Mouse (Mus musculus): ENCODE results near the gene Acsl6. TPM values are rescaled to one million over a fixed set of nuclear protein-coding genes. Genes with fewer than 3 reads are reported as not detected.
"Not testable (repeated sequence)": the region's sequence is repeated elsewhere in the genome, so short reads cannot be mapped to it uniquely, and the experiment has no call there.

Acsl6 gene
- polyA plus RNA-seq, 1 experiment from 2014 or later = 17.7 TPM

- WGBS = 88% methylated on average over 4 of the region's 4 CpGs
Observed at GRCm38 (mm10) chr11:54398058-54398457, 94.5 kb downstream of the Acsl6 start.

GRCm38 (mm10) chr11:54400803-54401202, 97.2 kb downstream of the Acsl6 start:
- not testable (repeated sequence) for H3K9me3 ChIP-seq (ENCODE audit: control insufficient read depth, low read length); ATAC-seq (ENCODE audit: insufficient read depth, low FRiP score, low TSS enrichment); H3K4me1 ChIP-seq (ENCODE audit: control insufficient read depth, insufficient read depth, low read length); H3K27ac ChIP-seq (ENCODE audit: low read depth, low read length); DNase-seq (ENCODE audit: low spot score); H3K27me3 ChIP-seq (ENCODE audit: control insufficient read depth, insufficient read depth, low read length); H3K4me2 ChIP-seq (ENCODE audit: low read depth); H3K4me3 ChIP-seq (ENCODE audit: low read depth, low read length); H3K9ac ChIP-seq (ENCODE audit: low read length); H3K36me3 ChIP-seq (ENCODE audit: control insufficient read depth, insufficient read depth, low read length)
- 97% methylated on average over 20 of the region's 20 CpGs for WGBS

More at GRCm38 (mm10) chr11:54398058-54398457, 94.5 kb downstream of the Acsl6 start:
- Histone ChIP-seq H3K36me3 (ENCODE audit: control insufficient read depth, insufficient read depth, low read length) (no peaks in the 10 kb centered on the region), H3K4me1 (ENCODE audit: control insufficient read depth, insufficient read depth, low read length) (no peaks in the 10 kb centered on the region), H3K9me3 (ENCODE audit: control insufficient read depth, low read length) (no peaks in the 10 kb centered on the region), H3K4me2 (ENCODE audit: low read depth) (no peak overlapping the region), H3K9ac (ENCODE audit: low read length) (no peak overlapping the region), H3K27me3 (ENCODE audit: control insufficient read depth, insufficient read depth, low read length) (no peaks in the 10 kb centered on the region), H3K27ac (ENCODE audit: low read depth, low read length) (no peak overlapping the region), H3K4me3 (ENCODE audit: low read depth, low read length) (no peak overlapping the region)
- DNase-seq (ENCODE audit: low spot score) = no peak
- no peak for ATAC-seq (ENCODE audit: insufficient read depth, low FRiP score, low TSS enrichment)

GRCm38 (mm10) chr11:54404885-54405284, 101.3 kb downstream of the Acsl6 start:
- Histone ChIP-seq H3K4me3 (ENCODE audit: low read depth, low read length) (no peak overlapping the region), H3K9me3 (ENCODE audit: control insufficient read depth, low read length) (no peaks in the 10 kb centered on the region), H3K4me2 (ENCODE audit: low read depth) (no peak overlapping the region), H3K27ac (ENCODE audit: low read depth, low read length) (no peak overlapping the region), H3K27me3 (ENCODE audit: control insufficient read depth, insufficient read depth, low read length) (no peaks in the 10 kb centered on the region), H3K9ac (ENCODE audit: low read length) (no peak overlapping the region), H3K4me1 (ENCODE audit: control insufficient read depth, insufficient read depth, low read length) (no peaks in the 10 kb centered on the region), H3K36me3 (ENCODE audit: control insufficient read depth, insufficient read depth, low read length) (no peaks in the 10 kb centered on the region)
- ATAC-seq (ENCODE audit: insufficient read depth, low FRiP score, low TSS enrichment) (no peak), DNase-seq (ENCODE audit: low spot score) (no peak)
- WGBS = 85% methylated on average over 4 of the region's 4 CpGs

GRCm38 (mm10) chr11:54406930-54407546, 103.4 kb downstream of the Acsl6 start:
- ATAC-seq (ENCODE audit: insufficient read depth, low FRiP score, low TSS enrichment) (no peak), DNase-seq (ENCODE audit: low spot score) (no peak)
- 78% methylated on average over 4 of the region's 4 CpGs for WGBS
- H3K27ac ChIP-seq (ENCODE audit: low read depth, low read length) = no peak overlapping the region
- no peaks in the 10 kb centered on the region for H3K9me3 ChIP-seq (ENCODE audit: control insufficient read depth, low read length)
- no peaks in the 10 kb centered on the region for H3K36me3 ChIP-seq (ENCODE audit: control insufficient read depth, insufficient read depth, low read length)
- no peak overlapping the region for H3K4me2 ChIP-seq (ENCODE audit: low read depth)
- H3K4me3 ChIP-seq (ENCODE audit: low read depth, low read length) = no peak overlapping the region
- H3K9ac ChIP-seq (ENCODE audit: low read length) = no peak overlapping the region
- no peaks in the 10 kb centered on the region for H3K4me1 ChIP-seq (ENCODE audit: control insufficient read depth, insufficient read depth, low read length)
- no peaks in the 10 kb centered on the region for H3K27me3 ChIP-seq (ENCODE audit: control insufficient read depth, insufficient read depth, low read length)

- no peak overlapping the region for H3K4me3 ChIP-seq (ENCODE audit: low read depth, low read length)
- DNase-seq (ENCODE audit: low spot score) = no peak
- H3K27me3 ChIP-seq (ENCODE audit: control insufficient read depth, insufficient read depth, low read length) = no peaks in the 10 kb centered on the region
- no peak overlapping the region for H3K4me2 ChIP-seq (ENCODE audit: low read depth)
- no peak overlapping the region for H3K27ac ChIP-seq (ENCODE audit: low read depth, low read length)
- H3K9me3 ChIP-seq (ENCODE audit: control insufficient read depth, low read length) = no peaks in the 10 kb centered on the region
- no peak for ATAC-seq (ENCODE audit: insufficient read depth, low FRiP score, low TSS enrichment)
- H3K9ac ChIP-seq (ENCODE audit: low read length) = no peak overlapping the region
- no peaks in the 10 kb centered on the region for H3K4me1 ChIP-seq (ENCODE audit: control insufficient read depth, insufficient read depth, low read length)
- H3K36me3 ChIP-seq (ENCODE audit: control insufficient read depth, insufficient read depth, low read length) = no peaks in the 10 kb centered on the region
Observed at GRCm38 (mm10) chr11:54410612-54411011, 107.0 kb downstream of the Acsl6 start.

GRCm38 (mm10) chr11:54413017-54413416, 109.4 kb downstream of the Acsl6 start:
- Histone ChIP-seq H3K4me2 (ENCODE audit: low read depth) (no peak overlapping the region), H3K4me3 (ENCODE audit: low read depth, low read length) (no peak overlapping the region), H3K9ac (ENCODE audit: low read length) (no peak overlapping the region), H3K27me3 (ENCODE audit: control insufficient read depth, insufficient read depth, low read length) (no peaks in the 10 kb centered on the region), H3K36me3 (ENCODE audit: control insufficient read depth, insufficient read depth, low read length) (no peaks in the 10 kb centered on the region), H3K27ac (ENCODE audit: low read depth, low read length) (no peak overlapping the region), H3K9me3 (ENCODE audit: control insufficient read depth, low read length) (no peaks in the 10 kb centered on the region), H3K4me1 (ENCODE audit: control insufficient read depth, insufficient read depth, low read length) (no peaks in the 10 kb centered on the region)
- 60% methylated on average over 6 of the region's 6 CpGs for WGBS
- ATAC-seq (ENCODE audit: insufficient read depth, low FRiP score, low TSS enrichment) = no peak
- DNase-seq (ENCODE audit: low spot score) = no peak

Other genes with a start within 250 kb of the Acsl6 start
- 59.7 and 65.1 TPM in 2 replicates for gene Pdlim4, start 234.8 kb upstream of the Acsl6 start, polyA plus RNA-seq (2014; fragmentation: Nextera tagmentation; extraction: Ambion mirVana)
- gene P4ha2, start 203.7 kb upstream of the Acsl6 start, polyA plus RNA-seq (2014; fragmentation: Nextera tagmentation; extraction: Ambion mirVana) = 18.4 TPM in 2 replicates
- gene Csf2, start 54.1 kb upstream of the Acsl6 start, polyA plus RNA-seq (2014; fragmentation: Nextera tagmentation; extraction: Ambion mirVana) = not detected in 2 replicates
- not detected in 2 replicates for gene Il3, start 36.5 kb upstream of the Acsl6 start, polyA plus RNA-seq (2014; fragmentation: Nextera tagmentation; extraction: Ambion mirVana)
- not detected in 2 replicates for gene Meikin, start 66.9 kb downstream of the Acsl6 start, polyA plus RNA-seq (2014; fragmentation: Nextera tagmentation; extraction: Ambion mirVana)
- gene Fnip1, start 134.4 kb downstream of the Acsl6 start, polyA plus RNA-seq (2014; fragmentation: Nextera tagmentation; extraction: Ambion mirVana) = 12.9 and 13.8 TPM in 2 replicates
- gene Rapgef6, start 219.0 kb downstream of the Acsl6 start, polyA plus RNA-seq (2014; fragmentation: Nextera tagmentation; extraction: Ambion mirVana) = 30.8 and 31.5 TPM in 2 replicates

Data from neural tube, embryonic 11.5 days (tissue).